Mouse (Mus musculus) gastrocnemius, adult 18-20 months (tissue): Measurements from ENCODE around the gene Exosc3. TPM values are rescaled to one million over a fixed set of nuclear protein-coding genes. Genes with fewer than 3 reads are reported as not detected.

Experiments
- DNase-seq: peaks from one replicate; pipeline ENCODE4 v3.0.0; 2021; ENCODE audit warnings: low spot score
- total RNA-seq, 2 experiments: library from RNA; stranded (reverse); gene quantifications; 2 replicates each; pipeline ENCODE4 v1.2.3; 2021

Gene Exosc3
- total RNA-seq, 2 experiments from 2014 or later, result 11.5 to 12.3 TPM

- no peak for DNase-seq
Observed at GRCm38 (mm10) chr4:45286318-45286717, 56.2 kb downstream of the Exosc3 start.

- peak; percentile 65 for DNase-seq
Observed at GRCm38 (mm10) chr4:45279981-45280548, 62.5 kb downstream of the Exosc3 start.

GRCm38 (mm10) chr4:45279292-45279691 lies 63.2 kb downstream of the Exosc3 start:
- no peak for DNase-seq

GRCm38 (mm10) chr4:45275770-45276169 lies 66.8 kb downstream of the Exosc3 start:
- DNase-seq, result no peak

- DNase-seq, result no peak
Observed at GRCm38 (mm10) chr4:45271041-45271452, 71.5 kb downstream of the Exosc3 start.

- no peak for DNase-seq
Observed at GRCm38 (mm10) chr4:45267883-45268282, 74.6 kb downstream of the Exosc3 start.

Other genes starting within 250 kb of the Exosc3 start
- gene Tomm5, start 234.6 kb downstream of the Exosc3 start, total RNA-seq, result 10 to 100 TPM; 67.4 to 69.0 TPM
- gene Frmpd1, start 157.9 kb downstream of the Exosc3 start, total RNA-seq, result not detected
- 1 to 10 TPM; 5.8 to 6.0 TPM for gene Trmt10b, start 45.6 kb downstream of the Exosc3 start, total RNA-seq
- 1 to 10 TPM; 8.7 to 9.0 TPM for gene Dcaf10, start 631 bp downstream of the Exosc3 start, total RNA-seq
- 10 to 100 TPM; 90.9 to 92.9 TPM for gene Slc25a51, start 66.0 kb upstream of the Exosc3 start, total RNA-seq
- gene Shb, start 189.7 kb upstream of the Exosc3 start, total RNA-seq, result 1 to 10 TPM; 5.6 to 6.8 TPM